Mouse (Mus musculus) CH12.LX (cell line): Measurements from ENCODE around the gene Stat5b. TPM values are rescaled to one million over a fixed set of nuclear protein-coding genes. Genes with fewer than 3 reads are reported as not detected.

ENCODE experiments used
- DNase-seq: peaks from one replicate; pipeline ENCODE4 v3.0.0-alpha.2; 2013; ENCODE audit errors: extremely low read depth
- H3K27ac ChIP-seq: 2 replicates; pipeline ENCODE4 v1.5.1; 2012; ENCODE audit warnings: low read depth, mild to moderate bottlenecking, control low read depth, moderate library complexity; ENCODE audit not compliant: insufficient read depth
- H3K27me3 ChIP-seq: replicated peaks from 2 replicates; pipeline ENCODE3; 2012; ENCODE audit warnings: inconsistent platforms
- H3K36me3 ChIP-seq, 2 experiments: replicated peaks in 1 of 2; 2 replicates each; pipeline versions ENCODE3 to v1.6.1; 2012; ENCODE audit warnings: inconsistent platforms in 1 of 2, low read length in 1 of 2, mild to moderate bottlenecking in 1 of 2, mixed read lengths in 1 of 2, moderate library complexity in 1 of 2; ENCODE audit not compliant: control insufficient read depth in 1 of 2, insufficient read depth in 1 of 2
- H3K4me1 ChIP-seq, 2 experiments: 2 replicates each; pipeline ENCODE4 v1.6.1; 2012; ENCODE audit warnings: inconsistent platforms in 1 of 2, moderate library complexity in 1 of 2; ENCODE audit not compliant: insufficient read depth in 2 of 2, control insufficient read depth in 1 of 2
- H3K4me2 ChIP-seq: 2 replicates; pipeline ENCODE4 v1.6.1; 2012; ENCODE audit warnings: low read depth, mild to moderate bottlenecking, control low read depth; ENCODE audit not compliant: poor library complexity, insufficient read depth, severe bottlenecking
- H3K4me3 ChIP-seq, 3 experiments: fragments of 150-350 bp in 1 of 3; sonication (generic) in 1 of 3; replicated peaks in 1 of 3; 2 replicates each; pipeline versions ENCODE3 to v1.5.1; 2011 to 2012; ENCODE audit warnings: low read depth in 2 of 3, low read length in 2 of 3, mild to moderate bottlenecking in 2 of 3, moderate library complexity in 2 of 3, control low read depth in 1 of 3, improper control_type of control experiment in 1 of 3, inconsistent platforms in 1 of 3, mixed read lengths in 1 of 3; ENCODE audit not compliant: poor library complexity in 1 of 3
- H3K79me2 ChIP-seq: replicated peaks from 2 replicates; pipeline ENCODE4 v1.6.1; 2012; ENCODE audit warnings: mild to moderate bottlenecking, moderate library complexity; ENCODE audit not compliant: control insufficient read depth, poor library complexity, insufficient read depth, severe bottlenecking; ENCODE audit errors: extremely low read depth
- H3K9ac ChIP-seq: 2 replicates; pipeline ENCODE4 v1.6.1; 2012; ENCODE audit warnings: low read depth, mild to moderate bottlenecking, control low read depth, moderate library complexity; ENCODE audit not compliant: insufficient read depth
- H3K9me3 ChIP-seq: replicated peaks from 2 replicates; pipeline ENCODE3; 2012; ENCODE audit warnings: low read length, inconsistent platforms, mixed read lengths
- ELF1 ChIP-seq: IDR thresholded peaks from 2 replicates; pipeline ENCODE4 v1.6.1; 2014; ENCODE audit warnings: low read depth, mild to moderate bottlenecking, inconsistent platforms, low read length, improper control_type of control experiment
- EP300 ChIP-seq: IDR thresholded peaks from 2 replicates; pipeline ENCODE4 v1.6.1; 2011; ENCODE audit warnings: low read length, improper control_type of control experiment
- KAT2A ChIP-seq: IDR thresholded peaks from 2 replicates; pipeline ENCODE4 v1.6.1; 2012; ENCODE audit warnings: low read length, improper control_type of control experiment, inconsistent platforms; ENCODE audit not compliant: insufficient replicate concordance
- MAFK ChIP-seq: IDR thresholded peaks from 2 replicates; pipeline ENCODE4 v1.6.1; 2011; ENCODE audit warnings: low read length, improper control_type of control experiment; ENCODE audit not compliant: insufficient replicate concordance
- MEF2A ChIP-seq: IDR thresholded peaks from 2 replicates; pipeline ENCODE4 v1.6.1; 2014; ENCODE audit warnings: low read depth, mild to moderate bottlenecking, inconsistent platforms, low read length, improper control_type of control experiment, borderline replicate concordance
- MXI1 ChIP-seq: IDR thresholded peaks from 2 replicates; pipeline ENCODE4 v1.6.1; 2011; ENCODE audit warnings: mild to moderate bottlenecking, low read depth, low read length, improper control_type of control experiment
- MYC ChIP-seq: IDR thresholded peaks from 2 replicates; pipeline ENCODE4 v1.6.1; 2011; ENCODE audit warnings: low read depth, mild to moderate bottlenecking, improper control_type of control experiment, low read length
- NELFE ChIP-seq: IDR thresholded peaks from 2 replicates; pipeline ENCODE4 v1.6.1; 2011; ENCODE audit warnings: low read depth, low read length, improper control_type of control experiment
- NRF1 ChIP-seq: IDR thresholded peaks from 2 replicates; pipeline ENCODE4 v1.6.1; 2014; ENCODE audit warnings: low read depth, mild to moderate bottlenecking, inconsistent platforms, low read length, improper control_type of control experiment, moderate library complexity
- POLR2A ChIP-seq: IDR thresholded peaks from 2 replicates; pipeline ENCODE4 v1.6.1; 2011; ENCODE audit warnings: low read depth, mild to moderate bottlenecking, improper control_type of control experiment, low read length
- RCOR1 ChIP-seq: conservative IDR thresholded peaks from 2 replicates; pipeline ENCODE4 v1.6.1; 2012; ENCODE audit warnings: low read depth, mild to moderate bottlenecking, inconsistent platforms, low read length, improper control_type of control experiment
- USF1 ChIP-seq: IDR thresholded peaks from 2 replicates; pipeline ENCODE4 v1.6.1; 2014; ENCODE audit warnings: low read depth, mild to moderate bottlenecking, inconsistent platforms, low read length, improper control_type of control experiment
- ZKSCAN1 ChIP-seq: IDR thresholded peaks from 2 replicates; pipeline ENCODE4 v1.6.1; 2012; ENCODE audit warnings: low read depth, inconsistent platforms, low read length, improper control_type of control experiment, borderline replicate concordance
- dilution Hi-C: fragments of 300-500 bp; cut with MboI; formaldehyde crosslinking; loops from 2 replicates; pipeline ENCODE4 v1.14.3; 2020; ENCODE audit warnings: low sequenced_read_pairs; ENCODE audit not compliant: extremely low pct_unique_long_range_greater_than_20kb, extremely low pct_ligation_motif_present
- in situ Hi-C: fragments of 300-500 bp; cut with MboI; formaldehyde crosslinking; loops from 3 replicates; pipeline ENCODE4 v1.14.3; 2019; ENCODE audit warnings: low sequenced_read_pairs, low pct_ligation_motif_present, low pct_unique_long_range_greater_than_20kb, mixed read lengths
- polyA plus RNA-seq: library from polyadenylated mRNA; unstranded; fragments of >175 nt; gene quantifications from 2 replicates; pipeline ENCODE4 v1.2.1, GENCODE M21; 2012; ENCODE audit warnings: low read depth; ENCODE audit not compliant: insufficient read length
- total RNA-seq, 2 experiments: library from RNA; depleted of rRNA; stranded (reverse); fragments of 300-350 nt in 1 of 2; fragments of >200 nt in 1 of 2; gene quantifications; 2 replicates each; pipeline ENCODE4 v1.2.3; 2012 to 2014

Gene Stat5b
- total and polyA plus RNA-seq, 3 experiments = 11.4 to 24.4 (median 14.0) TPM

GRCm38 (mm10) chr11:100738066-100738604 is 112.4 kb downstream of the Stat5b start, which contains the start of gene Rab5c (continued):
- TF ChIP-seq KAT2A (peak; percentile 99), EP300 (no peak), ELF1 (peak; percentile 99), USF1 (no peak), MAFK (no peak), POLR2A (peak; percentile 95), NRF1 (peak; percentile 65), MEF2A (no peak)

DNA sequence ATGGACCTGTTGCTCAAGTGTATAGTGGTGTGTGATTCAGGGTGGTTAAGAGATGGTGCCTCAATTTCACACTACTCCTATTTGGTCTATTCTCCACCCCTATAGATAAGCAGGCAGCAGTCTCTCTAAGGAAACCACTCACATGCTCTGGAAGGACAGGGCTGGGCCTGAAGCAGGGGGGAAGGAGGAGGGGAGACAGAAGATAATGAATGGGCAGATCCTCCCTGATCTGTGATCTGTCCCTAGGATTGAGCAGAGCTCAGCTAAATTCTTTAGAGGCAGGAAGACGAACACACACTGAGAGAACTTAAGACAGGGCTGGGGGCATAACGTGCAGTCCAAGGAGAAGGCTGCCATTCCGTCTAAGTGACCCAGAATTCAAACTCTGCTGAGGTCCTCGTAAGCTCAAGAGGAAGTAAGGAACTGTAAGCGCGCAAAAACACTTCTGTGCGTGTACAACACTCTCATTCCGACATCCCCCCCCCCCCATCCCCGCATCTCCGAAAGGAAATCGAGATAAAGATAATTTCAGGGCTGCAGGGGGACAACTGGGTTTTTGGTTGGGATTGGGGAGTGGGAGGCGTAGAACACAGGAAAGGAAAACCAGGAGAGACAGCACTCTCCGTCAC is 113.3 kb downstream of the Stat5b start:
- dilution Hi-C loops (no loop called here), in situ Hi-C loops (no loop called here)
- H3K4me2 ChIP-seq = peak overlapping the region; percentile 97
- H3K36me3 ChIP-seq = peaks cover 10 to 39% of the 10 kb centered on the region in 2 experiments
- H3K27ac ChIP-seq = no peak overlapping the region
- no peak for DNase-seq
- no peaks in the 10 kb centered on the region for H3K27me3 ChIP-seq
- no peaks in the 10 kb centered on the region for H3K9me3 ChIP-seq
- peaks cover 5 to 44% of the 10 kb centered on the region in 2 experiments for H3K4me1 ChIP-seq
- H3K79me2 ChIP-seq = peaks cover 56% of the 10 kb centered on the region
- H3K4me3 ChIP-seq = peak overlapping the region; percentile 75 to 100 (median 84)
- H3K9ac ChIP-seq = peak overlapping the region; percentile 95
- TF ChIP-seq MXI1 (no peak), RCOR1 (0 out of 2 replicates have a peak, but pooled peaks have one; percentile 11)

- peak overlapping the region; percentile 75 to 100 (median 84) for H3K4me3 ChIP-seq
- dilution Hi-C loops (no loop called here), in situ Hi-C loops (no loop called here)
- H3K27ac ChIP-seq = no peak overlapping the region
- H3K79me2 ChIP-seq = peaks cover 61% of the 10 kb centered on the region
- H3K27me3 ChIP-seq = no peaks in the 10 kb centered on the region
- TF ChIP-seq MYC = no peak
- TF ChIP-seq MXI1 = no peak
- no peak for TF ChIP-seq KAT2A
- no peak for TF ChIP-seq NELFE
- 0 out of 2 replicates have a peak, but pooled peaks have one; percentile 16 for TF ChIP-seq RCOR1
- no peak for TF ChIP-seq ZKSCAN1
- H3K4me1 ChIP-seq = peaks cover 5 to 49% of the 10 kb centered on the region in 2 experiments
- DNase-seq = no peak
- peaks cover 15 to 42% of the 10 kb centered on the region in 2 experiments for H3K36me3 ChIP-seq
- no peaks in the 10 kb centered on the region for H3K9me3 ChIP-seq
- H3K9ac ChIP-seq = peak overlapping the region; percentile 95
- peak overlapping the region; percentile 97 for H3K4me2 ChIP-seq
Observed at GRCm38 (mm10) chr11:100736746-100737080, 113.8 kb downstream of the Stat5b start.
